Mouse (Mus musculus) cerebellum, adult 8-10 months (tissue): Measurements from ENCODE around the gene Arrdc5.
"Not testable (repeated sequence)": the region's sequence is repeated elsewhere in the genome, so short reads cannot be mapped to it uniquely, and the experiment has no call there.

ENCODE experiments used
- DNase-seq: peaks from one replicate; pipeline ENCODE4 v3.0.0; 2022

Arrdc5 gene

DNA sequence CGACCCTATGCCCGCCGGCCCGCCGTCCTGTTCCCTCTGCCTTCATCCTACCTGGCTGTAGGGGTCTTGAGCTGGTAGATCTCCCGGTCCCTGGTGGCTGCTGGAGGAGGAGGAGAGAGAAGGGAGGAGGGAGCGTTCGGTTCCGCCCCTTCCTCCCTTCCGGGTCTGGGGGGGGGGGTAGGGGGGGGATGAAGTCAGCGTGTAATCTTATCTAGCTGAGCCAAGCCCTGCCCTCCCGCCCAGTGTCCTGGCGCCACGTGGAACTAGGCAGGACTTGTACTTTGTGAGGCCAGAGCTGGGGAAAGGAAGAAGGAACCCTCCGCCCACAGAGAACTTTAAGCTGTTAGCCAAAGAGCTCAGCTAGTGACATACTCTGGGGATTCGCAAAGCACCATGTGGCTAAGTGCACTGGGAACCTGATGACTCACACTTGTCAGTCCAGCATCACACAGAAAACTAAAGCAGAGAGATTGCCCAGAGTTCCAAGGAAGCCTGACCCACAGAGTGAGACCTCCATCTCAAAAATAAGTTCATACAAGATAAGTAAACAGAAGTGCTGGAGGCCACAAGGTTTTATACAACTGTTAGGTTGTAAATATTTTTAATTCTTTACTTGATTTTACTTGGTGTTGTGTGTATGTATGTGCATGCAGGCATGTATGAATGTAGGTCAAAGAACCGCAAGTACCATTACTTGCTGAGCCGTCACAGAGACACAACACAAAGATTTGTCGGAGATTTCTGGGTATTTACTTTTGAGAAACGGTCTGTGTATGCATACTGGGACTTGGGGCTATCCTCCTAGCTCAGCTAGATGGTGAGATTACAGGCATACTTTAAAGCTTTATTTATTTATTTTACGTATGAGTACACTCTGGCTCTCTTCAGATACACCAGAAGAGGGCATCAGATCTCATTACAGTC lies 23.2 kb downstream of the Arrdc5 start, which contains the start of gene Ticam1:
Ticam1 (minus strand) TSS at position 144 of the 924 bp plus-strand sequence.
- peak; percentile 62 for DNase-seq

DNA sequence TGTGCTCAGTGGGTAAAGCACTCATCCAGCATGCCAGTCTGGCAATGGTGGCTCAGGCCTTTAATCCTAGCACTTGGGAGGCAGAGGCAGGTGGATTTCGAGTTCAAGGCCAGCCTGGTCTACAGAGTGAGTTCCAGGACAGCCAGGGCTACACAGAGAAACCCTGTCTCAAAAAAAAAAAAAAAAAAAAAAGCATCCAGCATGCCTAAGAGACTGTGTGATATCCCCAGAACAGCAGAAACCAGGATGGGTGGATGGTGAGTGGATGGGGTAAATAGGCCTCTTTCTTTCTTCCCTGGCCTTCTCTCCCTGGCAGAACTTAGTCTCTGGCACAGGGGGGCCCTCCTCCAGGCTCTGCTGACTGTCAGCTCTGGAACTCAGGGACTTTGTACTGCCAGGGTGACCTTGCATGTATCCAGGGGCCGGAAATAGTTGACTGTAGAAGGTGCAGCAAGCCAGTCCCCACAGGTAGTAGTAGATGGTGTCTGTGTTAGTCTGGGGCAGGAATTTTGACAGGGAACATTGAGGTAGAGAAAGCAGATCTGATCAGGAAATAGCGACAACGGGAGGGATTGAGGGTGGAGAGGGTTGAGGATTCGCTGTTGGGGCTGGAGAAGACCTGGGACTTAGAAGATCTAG lies 24.1 kb downstream of the Arrdc5 start:
- DNase-seq = no peak

DNA sequence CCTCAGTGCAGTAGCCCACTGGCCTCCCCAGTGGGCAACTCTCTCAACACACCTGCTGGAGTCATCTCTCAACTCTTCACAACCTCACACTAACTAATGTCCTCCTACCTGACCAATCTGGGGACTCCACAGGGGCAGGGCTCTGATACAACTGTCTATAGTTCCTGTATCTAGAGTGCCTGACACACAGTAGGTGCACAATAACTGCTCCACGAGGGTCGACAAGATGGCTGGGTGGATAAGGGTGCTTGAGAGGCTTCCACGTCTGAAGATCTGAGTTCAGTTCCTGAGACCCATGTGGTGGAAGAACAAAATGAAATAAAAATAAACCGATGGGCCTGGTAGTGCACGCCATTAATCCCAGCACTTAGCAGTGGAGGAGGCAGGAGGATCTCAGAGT lies 26.1 kb downstream of the Arrdc5 start:
- DNase-seq = no peak

DNA sequence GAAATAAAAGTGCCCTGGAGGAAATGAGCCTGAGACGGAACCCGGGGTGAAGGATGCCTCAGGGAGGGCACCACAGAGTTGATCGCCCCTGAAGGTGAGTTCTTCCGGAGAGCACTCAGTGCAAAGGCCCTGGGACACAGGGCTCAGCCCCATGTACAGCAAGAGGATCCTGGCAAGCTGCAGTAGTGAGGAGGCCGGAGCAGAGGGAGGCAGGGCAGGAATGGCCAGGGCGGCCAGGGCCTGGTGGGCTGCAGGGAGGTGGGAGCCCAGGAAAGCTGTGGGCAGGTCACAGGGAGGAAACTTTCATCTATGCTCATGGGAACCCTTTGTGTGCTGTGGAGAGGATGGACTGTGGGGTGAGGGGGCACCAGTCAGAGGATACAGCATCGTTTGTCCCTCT lies 26.6 kb downstream of the Arrdc5 start:
- no peak for DNase-seq

DNA sequence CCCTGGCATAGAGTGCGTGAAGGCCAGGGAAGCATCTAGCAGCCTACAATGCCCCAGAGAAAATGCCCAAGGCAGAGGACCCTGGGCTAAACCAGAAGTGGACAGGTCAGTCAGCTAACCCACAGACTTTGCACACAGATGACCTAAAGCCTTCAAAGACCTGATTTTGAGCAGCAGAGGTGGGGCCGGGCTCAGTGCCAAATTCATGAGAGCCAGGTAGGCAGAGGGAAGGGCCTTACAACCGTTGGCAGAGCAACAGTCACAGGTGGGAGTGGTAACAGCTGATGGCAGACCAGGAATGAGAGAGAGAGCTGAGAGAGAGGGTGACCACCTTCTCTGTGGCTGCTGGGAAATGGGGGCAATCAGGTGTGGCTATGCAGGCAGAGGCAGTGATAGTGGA lies 27.4 kb downstream of the Arrdc5 start:
- DNase-seq = no peak

DNA sequence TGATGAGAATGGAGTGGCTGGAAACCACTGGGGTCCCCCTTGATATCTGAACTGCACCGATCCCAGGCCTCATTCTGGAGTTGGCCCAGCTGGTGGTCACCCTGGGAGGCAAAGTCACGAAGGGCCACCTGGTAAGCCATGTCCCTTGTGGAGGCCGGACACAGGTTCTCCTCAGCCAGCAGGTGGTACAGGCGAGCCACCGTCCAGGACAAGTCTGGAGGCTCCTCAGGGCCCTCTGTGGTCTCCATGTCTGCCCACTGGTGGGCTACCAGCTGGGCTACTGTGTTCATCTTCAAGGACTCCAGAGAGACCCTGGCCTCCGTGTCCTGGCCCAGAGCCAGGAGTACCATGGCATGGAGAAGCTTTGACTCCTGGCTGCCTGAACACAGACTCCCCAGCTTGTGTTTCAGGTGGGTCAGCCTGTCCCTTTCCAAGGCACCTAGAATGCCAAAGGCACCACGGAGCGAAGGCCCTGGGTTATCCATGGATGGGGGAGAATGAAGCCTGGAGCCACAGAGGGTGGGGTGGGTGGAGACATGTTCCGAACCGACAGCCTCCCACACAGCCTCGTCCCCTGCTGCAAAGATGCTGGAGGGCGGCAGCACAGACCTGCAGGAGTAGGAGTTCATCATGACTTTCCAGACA lies 28.4 kb downstream of the Arrdc5 start:
- DNase-seq = no peak

DNA sequence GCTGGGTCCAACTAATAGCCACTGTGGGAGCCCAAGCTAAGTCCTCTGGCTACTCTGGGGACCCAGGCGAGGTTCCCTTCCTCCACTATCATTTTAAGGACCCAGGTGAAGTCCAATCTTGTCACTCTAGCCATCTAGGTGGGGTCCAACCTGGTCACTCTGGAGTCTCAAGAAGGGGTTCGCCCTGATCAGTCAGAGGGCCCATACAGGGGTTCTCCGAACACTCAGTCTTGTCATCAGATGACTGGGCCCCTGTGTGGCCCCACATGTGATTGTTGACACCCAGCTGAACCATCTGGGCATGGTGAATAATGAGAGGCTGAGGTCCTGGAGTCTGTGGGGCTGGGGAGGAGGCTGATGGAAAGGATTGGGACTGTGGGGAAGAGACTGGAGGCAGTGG lies 30.3 kb downstream of the Arrdc5 start:
- DNase-seq = no peak

DNA sequence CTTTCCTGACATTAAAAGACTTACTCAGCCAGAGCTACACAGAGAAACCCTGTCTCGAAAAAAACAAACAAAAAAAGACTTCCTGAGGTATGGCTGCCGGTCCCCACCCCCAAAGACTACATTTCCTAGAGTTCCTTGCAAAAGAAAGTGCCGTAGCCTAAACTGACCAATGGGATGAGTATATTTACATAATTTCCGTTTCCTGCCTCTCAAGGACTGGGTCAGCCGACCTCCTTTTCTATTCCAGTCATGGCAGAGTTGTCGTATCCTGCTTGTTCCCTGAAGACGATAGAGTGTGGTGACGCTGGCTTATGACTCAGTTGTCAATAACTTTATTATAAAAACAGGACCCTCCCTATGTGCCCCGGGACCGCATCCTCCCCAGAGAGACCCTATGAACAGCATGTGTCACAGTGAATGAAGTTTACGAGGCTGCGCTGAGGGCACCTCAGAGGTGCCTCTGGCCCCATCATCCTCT lies 30.9 kb downstream of the Arrdc5 start:
- DNase-seq = peak; percentile 69

DNA sequence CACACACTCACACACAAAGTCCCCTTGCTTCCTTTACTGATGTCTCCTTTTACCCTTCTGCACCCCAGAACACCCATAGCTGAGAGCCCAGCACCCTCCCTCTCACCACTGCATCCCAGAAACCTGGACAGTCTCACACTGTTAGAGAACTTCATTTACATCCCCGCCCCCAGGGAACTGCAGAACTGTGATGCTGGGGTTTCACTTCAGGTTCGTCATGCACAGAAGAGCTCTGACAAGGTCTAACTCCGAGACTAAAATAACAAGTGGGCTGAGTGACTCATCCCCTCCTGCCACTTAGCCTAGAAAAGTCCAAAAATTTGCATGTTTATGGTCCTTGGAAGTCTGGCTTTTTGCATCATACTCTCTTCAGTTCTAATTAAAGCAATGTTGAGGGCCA lies 33.8 kb downstream of the Arrdc5 start:
- DNase-seq = no peak

DNA sequence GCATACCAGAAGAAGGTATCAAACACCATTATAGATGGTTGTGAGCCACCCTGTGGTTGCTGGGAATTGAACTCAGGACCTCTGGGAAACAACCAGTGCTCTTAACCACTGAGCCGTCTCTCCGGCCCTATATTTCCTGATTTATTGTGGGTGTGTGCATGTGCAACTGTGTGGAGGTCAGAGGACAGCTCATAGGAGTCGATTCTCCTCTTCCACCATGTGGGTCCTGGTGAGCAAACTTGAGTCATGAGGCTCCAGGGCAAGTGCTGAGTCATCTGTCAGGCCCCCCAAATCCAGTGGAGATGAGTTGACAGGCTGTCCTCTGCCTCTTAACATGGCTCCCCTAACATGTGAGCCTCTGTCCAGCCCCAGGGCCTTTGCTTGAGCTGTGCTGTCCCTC lies 34.2 kb downstream of the Arrdc5 start:
- no peak for DNase-seq

DNA sequence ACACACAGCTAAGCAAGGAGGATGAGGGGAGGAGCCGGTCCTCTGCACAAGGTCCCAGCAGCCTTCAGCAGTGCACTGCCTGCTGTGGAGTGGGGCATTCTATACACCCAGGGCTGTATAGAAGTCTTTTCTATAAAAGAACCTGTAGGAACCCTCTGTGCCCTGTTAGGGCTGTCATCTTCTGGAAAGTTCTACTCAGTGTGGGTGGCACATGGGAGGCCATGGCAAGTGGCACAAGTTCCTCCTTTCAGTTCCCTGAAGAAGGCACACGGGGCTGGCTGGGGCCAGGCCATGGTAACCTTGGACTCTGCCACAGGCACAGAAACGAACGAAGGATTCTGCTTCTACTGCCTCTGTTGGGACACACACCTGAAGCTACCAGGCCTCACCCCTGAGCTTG lies 35.1 kb downstream of the Arrdc5 start:
- no peak for DNase-seq

DNA sequence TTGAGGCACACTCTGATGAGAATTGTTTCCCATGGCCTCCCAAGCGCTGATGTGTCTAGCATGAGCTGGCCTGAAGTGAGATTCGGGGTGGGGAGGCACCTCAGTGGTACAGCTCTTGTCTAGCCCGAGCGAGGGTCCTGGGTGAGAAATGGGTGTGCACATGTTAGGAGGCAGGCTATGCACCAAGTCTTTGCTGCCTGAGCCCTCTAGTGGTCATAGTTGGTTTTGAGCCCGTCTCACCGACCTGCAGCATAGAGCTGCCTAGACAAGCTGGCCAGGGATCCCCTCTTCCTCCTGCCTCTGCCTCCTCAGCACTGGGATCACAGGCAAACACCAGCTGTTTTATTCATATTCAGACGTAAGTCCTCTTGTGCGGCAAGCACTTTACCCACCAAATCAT lies 36.1 kb downstream of the Arrdc5 start:
- peak; percentile 76 for DNase-seq

DNA sequence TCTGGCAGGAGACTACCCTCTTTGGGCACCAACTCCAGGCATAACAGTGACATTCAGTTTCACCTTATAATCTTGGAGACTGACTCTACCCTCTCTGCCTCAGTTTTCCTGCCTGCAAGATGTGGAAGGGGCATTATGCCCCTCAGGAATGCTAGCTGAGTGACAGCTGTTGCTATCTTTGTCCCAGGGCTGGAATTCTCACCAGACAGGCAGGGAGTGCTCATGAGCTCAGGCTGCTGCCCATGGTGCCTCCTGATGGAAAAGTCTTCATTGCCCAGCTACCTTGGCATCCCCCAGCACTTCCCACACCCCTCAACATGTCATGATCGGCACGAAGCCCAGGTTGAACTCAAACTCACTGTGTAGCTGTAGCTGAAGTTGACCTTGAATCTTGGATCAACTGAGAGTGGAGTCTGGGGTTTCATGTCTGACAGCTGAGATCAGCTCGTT lies 37.4 kb downstream of the Arrdc5 start:
- no peak for DNase-seq

DNA sequence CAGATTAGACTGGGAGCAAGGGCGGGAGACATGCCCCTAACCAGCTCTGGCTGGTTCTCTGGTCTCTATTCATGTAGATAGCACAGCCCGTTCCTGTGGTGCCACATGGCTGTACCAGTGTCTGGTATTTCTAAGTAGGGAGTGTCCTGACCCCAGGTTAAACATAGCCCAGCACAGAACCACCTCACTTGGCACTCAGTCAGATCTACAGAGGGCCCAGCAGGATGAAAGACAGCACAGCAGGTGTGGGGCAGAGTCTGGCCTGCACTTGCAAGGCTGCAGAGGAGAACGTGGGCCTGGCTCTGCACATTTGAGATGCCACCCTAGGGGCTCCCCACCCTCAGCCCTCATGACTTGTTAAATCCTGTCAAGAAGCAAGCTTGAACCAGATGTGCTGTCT lies 38.9 kb downstream of the Arrdc5 start:
- DNase-seq = no peak

DNA sequence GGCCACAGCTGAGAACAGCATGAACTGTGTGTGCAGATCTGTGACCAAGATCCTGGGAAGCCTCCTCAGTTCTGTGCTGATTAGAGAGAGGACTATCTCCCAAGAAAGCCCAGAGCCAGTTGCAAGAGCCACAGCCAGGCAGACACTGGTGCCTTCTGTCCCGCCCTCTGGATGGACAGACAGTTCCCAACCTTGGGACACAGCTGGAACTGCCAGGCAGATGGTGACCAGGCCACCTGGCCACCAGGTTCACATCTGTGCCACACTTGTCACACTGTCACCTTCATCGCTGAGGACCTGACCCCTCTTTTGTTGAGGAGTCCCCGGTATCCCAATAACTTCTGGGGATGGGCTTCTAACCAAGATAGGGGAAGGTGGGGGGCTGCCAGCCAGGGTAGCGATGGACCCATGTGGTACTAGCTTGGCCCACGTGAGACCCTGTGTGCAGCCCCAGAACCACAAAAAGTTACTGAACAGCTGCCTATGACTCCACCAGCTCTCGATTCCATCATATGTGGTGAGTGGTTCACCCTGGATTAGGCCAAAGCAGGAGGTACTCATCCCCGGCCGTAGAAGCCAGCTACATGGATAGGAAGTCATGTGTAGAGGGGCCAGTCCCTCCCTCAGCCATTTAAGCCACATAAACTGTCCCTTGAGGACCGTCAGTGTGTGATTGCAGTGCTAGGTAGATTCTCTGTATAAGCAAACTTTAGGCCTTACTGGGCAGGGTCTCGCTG lies 40.6 kb downstream of the Arrdc5 start:
- DNase-seq = no peak

DNA sequence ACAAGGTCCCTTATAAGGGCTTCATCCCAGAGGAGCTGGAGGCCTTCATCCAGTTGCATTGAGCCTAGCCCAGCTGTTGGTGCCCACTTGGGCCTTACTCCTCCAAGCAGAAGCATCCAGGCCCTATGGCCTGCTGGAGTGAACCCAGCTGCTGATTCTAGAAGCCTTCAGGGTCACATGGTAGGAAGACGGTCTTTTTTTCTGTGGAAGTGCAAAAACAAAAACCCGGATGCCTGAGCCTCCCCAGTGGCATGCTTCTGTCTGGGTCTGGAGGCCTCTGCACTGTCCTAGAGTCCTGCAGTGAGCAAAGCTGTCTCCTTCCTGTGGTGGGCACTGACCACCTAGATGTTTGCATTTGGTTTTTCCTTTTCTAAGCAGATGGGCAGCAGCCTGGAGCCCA lies 41.3 kb downstream of the Arrdc5 start:
- not testable (repeated sequence) for DNase-seq

DNA sequence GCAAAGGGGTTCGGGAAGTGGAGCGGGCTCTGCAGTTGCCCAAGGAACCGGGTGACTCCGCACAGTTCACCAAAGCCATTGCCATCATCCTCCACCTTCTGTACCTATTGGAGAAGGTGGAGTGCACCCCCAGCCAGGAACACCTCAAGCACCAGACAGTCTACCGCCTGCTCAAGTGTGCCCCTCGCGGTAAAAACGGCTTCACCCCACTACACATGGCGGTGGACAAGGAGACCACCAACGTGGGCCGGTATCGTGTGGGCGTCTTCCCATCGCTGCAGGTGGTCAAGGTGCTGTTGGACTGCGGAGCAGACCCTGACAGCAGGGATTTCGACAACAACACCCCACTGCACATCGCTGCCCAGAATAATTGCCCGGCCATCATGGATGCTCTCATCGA lies 41.8 kb downstream of the Arrdc5 start:
- not testable (repeated sequence) for DNase-seq

DNA sequence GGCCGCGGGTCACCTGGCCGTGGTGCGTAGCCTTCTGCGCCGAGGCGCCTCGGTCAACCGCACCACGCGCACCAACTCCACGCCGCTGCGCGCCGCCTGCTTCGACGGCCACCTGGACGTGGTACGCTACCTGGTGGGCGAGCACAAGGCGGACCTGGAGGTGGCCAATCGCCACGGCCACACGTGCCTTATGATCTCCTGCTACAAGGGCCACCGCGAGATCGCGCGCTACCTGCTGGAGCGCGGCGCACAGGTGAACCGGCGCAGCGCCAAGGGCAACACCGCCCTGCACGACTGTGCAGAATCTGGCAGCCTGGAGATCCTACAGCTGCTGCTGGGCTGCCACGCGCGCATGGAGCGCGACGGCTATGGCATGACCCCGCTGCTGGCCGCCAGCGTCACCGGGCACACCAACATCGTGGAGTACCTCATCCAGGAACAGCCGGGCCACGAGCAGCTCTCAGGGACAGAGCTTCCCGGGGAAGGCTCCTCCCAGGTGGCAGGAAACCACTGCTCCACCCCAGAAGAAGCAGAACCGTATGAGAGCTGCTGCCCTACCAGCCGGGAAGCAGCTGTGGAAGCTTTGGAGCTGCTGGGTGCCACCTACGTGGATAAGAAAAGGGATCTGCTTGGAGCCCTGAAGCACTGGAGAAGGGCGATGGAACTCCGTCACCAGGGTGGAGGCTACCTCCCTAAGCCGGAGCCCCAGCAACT lies 42.7 kb downstream of the Arrdc5 start:
- DNase-seq = no peak

DNA sequence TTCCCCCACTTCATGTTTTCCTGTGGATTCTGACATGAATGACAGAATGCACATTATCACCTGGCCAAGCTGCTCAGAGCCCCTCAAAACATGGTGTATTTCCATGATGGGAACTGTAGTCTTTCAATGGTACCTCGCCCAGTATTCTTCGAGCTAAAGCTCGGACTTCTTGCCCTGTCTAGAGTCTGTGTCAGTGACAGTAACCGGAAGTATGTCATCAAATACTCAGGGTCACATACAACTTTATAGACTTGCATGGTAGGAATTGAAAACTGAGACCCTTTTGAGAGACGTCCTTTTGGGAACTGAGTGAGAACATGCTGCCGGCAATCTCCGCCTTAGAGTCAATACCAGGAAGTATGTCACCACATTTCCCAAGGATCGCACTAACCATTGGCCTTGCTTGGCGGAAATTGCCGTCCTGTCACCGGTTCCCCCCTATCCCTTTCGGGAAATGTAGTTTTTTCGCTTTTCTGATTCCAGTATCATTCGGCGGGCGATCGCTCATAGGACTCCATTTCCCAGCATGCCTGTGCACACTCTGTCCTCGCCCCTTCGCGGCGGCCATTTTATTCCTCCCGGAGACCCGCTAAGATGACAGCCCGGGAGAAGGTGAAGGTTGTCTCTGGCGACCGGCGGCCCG lies 43.7 kb downstream of the Arrdc5 start, which contains the start of gene Fem1a:
Fem1a (plus strand) TSS at position 572 of the 643 bp plus-strand sequence.
- DNase-seq = peak; percentile 93

DNA sequence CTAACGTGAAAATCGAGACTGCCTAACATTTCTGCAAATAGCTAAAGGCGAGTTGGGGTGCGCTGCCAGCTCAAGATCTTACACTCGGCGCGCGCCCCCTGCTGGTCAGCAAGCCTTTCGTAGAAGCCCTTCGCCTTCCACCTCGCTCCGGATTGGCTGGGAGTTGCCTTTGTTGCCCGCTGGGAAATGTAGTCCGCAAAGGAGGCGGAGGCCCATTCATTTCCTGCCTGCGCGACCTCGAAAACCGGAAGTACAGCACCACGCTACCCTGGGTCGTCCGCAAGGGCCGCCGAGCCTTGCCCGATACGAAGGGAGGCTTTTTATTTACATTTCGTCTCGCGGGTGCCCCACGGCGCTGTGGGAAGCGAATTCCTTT lies 44.2 kb downstream of the Arrdc5 start:
- DNase-seq = peak; percentile 98

DNA sequence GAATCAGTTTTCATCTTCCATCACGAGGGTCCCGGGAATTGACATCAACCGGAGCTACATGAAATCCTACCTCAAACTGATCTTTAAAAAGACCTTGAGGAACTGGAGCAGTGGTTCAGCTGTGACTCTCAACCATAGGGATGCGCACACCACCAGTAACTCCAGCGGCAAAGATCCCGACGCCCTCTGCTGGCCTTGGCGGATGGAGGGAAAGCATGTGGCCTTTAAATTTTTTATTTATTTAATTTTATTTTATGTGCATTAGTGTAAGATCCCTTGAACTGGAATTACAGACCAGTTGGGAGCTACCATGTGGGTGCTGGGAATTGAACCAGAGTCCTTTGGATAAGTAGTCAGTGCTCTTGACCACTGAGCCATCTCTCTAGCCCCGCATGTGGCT lies 44.7 kb downstream of the Arrdc5 start:
- DNase-seq = peak; percentile 68

DNA sequence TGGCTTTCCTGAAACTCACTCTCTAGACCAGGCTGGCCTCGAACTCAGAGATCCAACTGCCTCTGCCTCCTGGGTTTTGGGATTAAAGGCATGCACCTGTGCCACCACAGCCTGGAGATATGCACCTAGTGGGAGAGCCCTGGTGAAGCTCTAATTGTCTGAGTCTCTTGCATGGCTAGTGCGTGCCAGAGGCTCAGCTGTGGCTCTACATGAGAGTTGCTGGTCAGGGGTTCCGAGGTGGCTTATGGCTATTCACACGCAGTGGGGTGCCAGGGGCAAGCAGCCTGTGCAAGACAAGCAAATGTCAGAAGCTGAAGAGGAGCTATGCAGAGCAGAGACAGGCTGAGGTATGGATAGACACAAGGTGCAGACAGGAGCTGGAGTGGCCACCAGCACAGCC lies 45.4 kb downstream of the Arrdc5 start:
- no peak for DNase-seq
